Mouse (Mus musculus) spleen, adult 18-20 months (tissue): ENCODE measurements at regions not wholly inside any gene's neighbourhood (a gene's known extent, or its start where the extent isn't known, plus 50 kb on each side); places are given as distances from the start of the nearest gene placed in this dataset.

Experiments used
- DNase-seq, 2 experiments: peaks; one replicate each; pipeline ENCODE4 v3.0.0; 2022; ENCODE audit warnings: mixed read lengths in 2 of 2

GRCm38 (mm10) chr2:79086857-79087578, 168.2 kb upstream of the Itga4 start:
- peak in 1 of 2 experiments; percentile 18 for DNase-seq

- no peak for DNase-seq
Measured at GRCm38 (mm10) chr2:79087600-79088205, 167.5 kb upstream of the Itga4 start.

GRCm38 (mm10) chr2:79090273-79090672, 165.0 kb upstream of the Itga4 start:
- DNase-seq = no peak

- DNase-seq = no peak
Measured at GRCm38 (mm10) chr2:79094298-79094697, 160.9 kb upstream of the Itga4 start.

- no peak for DNase-seq
Measured at GRCm38 (mm10) chr2:79096532-79097251, 158.5 kb upstream of the Itga4 start.

GRCm38 (mm10) chr2:79099601-79100000, 155.6 kb upstream of the Itga4 start:
- DNase-seq = no peak

GRCm38 (mm10) chr2:79111673-79112072, 143.6 kb upstream of the Itga4 start:
- no peak for DNase-seq

GRCm38 (mm10) chr2:79112076-79112475, 143.2 kb upstream of the Itga4 start:
- DNase-seq = no peak

GRCm38 (mm10) chr2:79120610-79121345, 134.4 kb upstream of the Itga4 start:
- DNase-seq = no peak

- no peak for DNase-seq
Measured at GRCm38 (mm10) chr2:79122530-79122929, 132.7 kb upstream of the Itga4 start.

GRCm38 (mm10) chr2:79124272-79124976, 130.8 kb upstream of the Itga4 start:
- no peak for DNase-seq

- DNase-seq = no peak
Measured at GRCm38 (mm10) chr2:79126170-79126879, 128.9 kb upstream of the Itga4 start.

GRCm38 (mm10) chr2:79126996-79127741, 128.1 kb upstream of the Itga4 start:
- DNase-seq = no peak

GRCm38 (mm10) chr2:79127822-79128221, 127.4 kb upstream of the Itga4 start:
- no peak for DNase-seq

- no peak for DNase-seq
Measured at GRCm38 (mm10) chr2:79130660-79131059, 124.6 kb upstream of the Itga4 start.

GRCm38 (mm10) chr2:79131235-79131634, 124.0 kb upstream of the Itga4 start:
- no peak for DNase-seq

- DNase-seq = no peak
Measured at GRCm38 (mm10) chr2:79131743-79132517, 123.3 kb upstream of the Itga4 start.

- DNase-seq = no peak
Measured at GRCm38 (mm10) chr2:79132518-79132845, 122.7 kb upstream of the Itga4 start.

- no peak for DNase-seq
Measured at GRCm38 (mm10) chr2:79134281-79134680, 120.9 kb upstream of the Itga4 start.

- DNase-seq = no peak
Measured at GRCm38 (mm10) chr2:79135986-79136385, 119.2 kb upstream of the Itga4 start.
